Mouse (Mus musculus) intestine, postnatal 0 days (tissue): ENCODE measurements at regions not wholly inside any gene's neighbourhood (a gene's known extent, or its start where the extent isn't known, plus 50 kb on each side); places are given as distances from the start of the nearest gene placed in this dataset.
A peak's percentile ranks its signal among the peaks of the same experiment; 100 is the strongest.

Experiments used
- ATAC-seq: fragments of 200-750 bp; cut with Nextera tagmentation; 2 replicates; pipeline ENCODE4 v1.8.0; 2017; ENCODE audit warnings: mild to moderate bottlenecking, moderate TSS enrichment, moderate library complexity
- H3K27ac ChIP-seq: fragments of 300-500 bp; sonication (generic); 2 replicates; pipeline ENCODE4 v1.5.1; 2014; ENCODE audit warnings: mild to moderate bottlenecking, low read depth, low read length, moderate library complexity
- H3K27me3 ChIP-seq: fragments of 300-500 bp; sonication (generic); replicated peaks from 2 replicates; pipeline ENCODE4 v1.6.1; 2014; ENCODE audit warnings: low read length, mixed read lengths; ENCODE audit not compliant: control insufficient read depth, insufficient read depth
- H3K36me3 ChIP-seq: fragments of 300-500 bp; sonication (generic); 2 replicates; pipeline ENCODE4 v1.6.1; 2014; ENCODE audit warnings: mild to moderate bottlenecking, moderate library complexity; ENCODE audit not compliant: control insufficient read depth, insufficient read depth
- H3K4me1 ChIP-seq: fragments of 300-500 bp; sonication (generic); replicated peaks from 2 replicates; pipeline ENCODE4 v1.6.1; 2014; ENCODE audit warnings: antibody characterized with exemption, low read length, mixed read lengths; ENCODE audit not compliant: control insufficient read depth, insufficient read depth
- H3K4me2 ChIP-seq: fragments of 300-500 bp; sonication (generic); replicated peaks from 2 replicates; pipeline ENCODE4 v1.6.1; 2014; ENCODE audit warnings: low read depth, mild to moderate bottlenecking, moderate library complexity
- H3K4me3 ChIP-seq: fragments of 300-500 bp; sonication (generic); 2 replicates; pipeline ENCODE4 v1.5.1; 2014; ENCODE audit warnings: low read depth, low read length
- H3K9ac ChIP-seq: fragments of 300-500 bp; sonication (generic); 2 replicates; pipeline ENCODE4 v1.6.1; 2014; ENCODE audit warnings: mild to moderate bottlenecking, low read depth, low read length
- H3K9me3 ChIP-seq: fragments of 300-500 bp; sonication (generic); 2 replicates; pipeline ENCODE4 v1.6.1; 2016; ENCODE audit warnings: mixed run types; ENCODE audit not compliant: control insufficient read depth
- CTCF ChIP-seq: sonication (generic); IDR thresholded peaks from 2 replicates; pipeline ENCODE4 v1.5.1; 2016; ENCODE audit warnings: low read depth, mild to moderate bottlenecking, control low read depth, antibody characterized with exemption, moderate library complexity
- WGBS: fragments of 180-500 bp; shearing (Covaris S2); extraction: QIAGEN DNeasy Blood & Tissue Kit; methylation state at CpG from one replicate; pipeline ENCODE4 v1.1.7; 2014; 5-methylcytosine and 5-hydroxymethylcytosine counted together

DNA sequence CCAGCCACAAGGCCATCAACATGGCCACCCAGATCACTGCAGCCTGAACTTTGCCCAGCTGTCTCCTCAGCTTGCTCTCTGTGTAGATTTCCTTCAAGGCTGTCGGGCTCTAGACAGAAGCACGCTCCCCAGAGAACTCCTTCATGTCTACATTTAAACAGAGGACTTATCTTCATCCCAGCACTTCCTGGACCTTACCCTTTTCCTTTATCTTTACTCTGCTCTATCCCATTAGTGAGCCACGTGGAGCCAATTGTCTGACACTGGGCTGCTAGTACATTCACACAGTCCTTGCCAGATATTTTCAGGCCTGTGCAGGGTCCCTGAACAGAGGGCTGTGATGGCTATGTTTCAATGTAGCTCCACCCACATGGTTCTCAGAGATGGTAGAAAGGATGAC lies 204.7 kb upstream of the Myt1l start:
- no peak for TF ChIP-seq CTCF
- no peak overlapping the region for H3K9ac ChIP-seq
- H3K9me3 ChIP-seq = no peaks in the 10 kb centered on the region
- no peaks in the 10 kb centered on the region for H3K4me1 ChIP-seq
- ATAC-seq = peak; percentile 67
- no peak overlapping the region for H3K4me3 ChIP-seq
- no peaks in the 10 kb centered on the region for H3K36me3 ChIP-seq
- no peak overlapping the region for H3K4me2 ChIP-seq
- H3K27me3 ChIP-seq = no peaks in the 10 kb centered on the region
- WGBS = 36% methylated on average over 3 of the region's 3 CpGs
- H3K27ac ChIP-seq = no peak overlapping the region

GRCm38 (mm10) chr12:29335839-29336469 lies 192.2 kb upstream of the Myt1l start:
- TF ChIP-seq CTCF = no peak

GRCm38 (mm10) chr12:29337336-29337735 lies 190.8 kb upstream of the Myt1l start:
- H3K27me3 ChIP-seq = no peaks in the 10 kb centered on the region
- WGBS = 91% methylated on average over 2 of the region's 2 CpGs
- no peak for TF ChIP-seq CTCF
- no peak overlapping the region for H3K4me2 ChIP-seq
- no peak overlapping the region for H3K27ac ChIP-seq
- no peak for ATAC-seq
- H3K4me3 ChIP-seq = no peak overlapping the region
- no peaks in the 10 kb centered on the region for H3K9me3 ChIP-seq
- H3K4me1 ChIP-seq = no peaks in the 10 kb centered on the region
- H3K36me3 ChIP-seq = no peaks in the 10 kb centered on the region
- no peak overlapping the region for H3K9ac ChIP-seq

More at GRCm38 (mm10) chr12:29335839-29336469, 192.2 kb upstream of the Myt1l start:
- Histone ChIP-seq H3K4me3 (no peak overlapping the region), H3K27me3 (no peaks in the 10 kb centered on the region), H3K4me2 (no peak overlapping the region), H3K9ac (no peak overlapping the region), H3K4me1 (no peaks in the 10 kb centered on the region), H3K9me3 (no peaks in the 10 kb centered on the region), H3K27ac (no peak overlapping the region), H3K36me3 (no peaks in the 10 kb centered on the region)
- ATAC-seq = no peak
- 74% methylated on average over 3 of the region's 3 CpGs for WGBS

GRCm38 (mm10) chr12:29341388-29341995 lies 186.7 kb upstream of the Myt1l start:
- Histone ChIP-seq H3K4me3 (no peak overlapping the region), H3K27ac (no peak overlapping the region), H3K4me2 (no peak overlapping the region), H3K36me3 (no peaks in the 10 kb centered on the region), H3K27me3 (no peaks in the 10 kb centered on the region), H3K9me3 (no peaks in the 10 kb centered on the region), H3K4me1 (no peaks in the 10 kb centered on the region), H3K9ac (no peak overlapping the region)
- 47% methylated on average over 7 of the region's 7 CpGs for WGBS
- ATAC-seq = no peak
- no peak for TF ChIP-seq CTCF

- H3K9me3 ChIP-seq = no peaks in the 10 kb centered on the region
- WGBS = 74% methylated on average over 12 of the region's 12 CpGs
- no peak for TF ChIP-seq CTCF
- H3K9ac ChIP-seq = no peak overlapping the region
- no peaks in the 10 kb centered on the region for H3K27me3 ChIP-seq
- no peaks in the 10 kb centered on the region for H3K4me1 ChIP-seq
- H3K36me3 ChIP-seq = no peaks in the 10 kb centered on the region
- H3K27ac ChIP-seq = no peak overlapping the region
- H3K4me3 ChIP-seq = no peak overlapping the region
- no peak overlapping the region for H3K4me2 ChIP-seq
- ATAC-seq = no peak
Observed at GRCm38 (mm10) chr12:29343147-29343852, 184.9 kb upstream of the Myt1l start.

- no peak overlapping the region for H3K27ac ChIP-seq
- no peaks in the 10 kb centered on the region for H3K9me3 ChIP-seq
- no peak for ATAC-seq
- H3K9ac ChIP-seq = no peak overlapping the region
- no peak overlapping the region for H3K4me3 ChIP-seq
- no peak overlapping the region for H3K4me2 ChIP-seq
- H3K4me1 ChIP-seq = no peaks in the 10 kb centered on the region
- WGBS = 82% methylated on average over 2 of the region's 2 CpGs
- H3K36me3 ChIP-seq = no peaks in the 10 kb centered on the region
- no peak for TF ChIP-seq CTCF
- H3K27me3 ChIP-seq = no peaks in the 10 kb centered on the region
Observed at GRCm38 (mm10) chr12:29348698-29349097, 179.5 kb upstream of the Myt1l start.
